Mouse (Mus musculus) B cell, adult 67 days (primary cell): Measurements from ENCODE around the gene Olfr1291-ps1. TPM values are rescaled to one million over a fixed set of nuclear protein-coding genes. Genes with fewer than 3 reads are reported as not detected.

Experiments used
- total RNA-seq, 2 experiments: library from RNA; stranded (reverse); gene quantifications; 4 replicates each; pipeline ENCODE4 v1.2.4; 2023

Gene Olfr1291-ps1
- not detected for total RNA-seq

GRCm38 (mm10) chr2:111496880-111497279 lies at the start of gene Olfr1291-ps1:
TSS of gene Olfr1291-ps1 (plus strand) at chr2:111497180.

GRCm38 (mm10) chr2:111448842-111449241 lies 48.1 kb upstream of the Olfr1291-ps1 start, which contains the start of gene Olfr1287:
TSS of gene Olfr1287 (plus strand) at chr2:111449142.

GRCm38 (mm10) chr2:111473801-111474200 lies 23.2 kb upstream of the Olfr1291-ps1 start, which contains the start of gene Olfr1288:
TSS of gene Olfr1288 (plus strand) at chr2:111474101.

GRCm38 (mm10) chr2:111480519-111480918 lies 16.5 kb upstream of the Olfr1291-ps1 start, which contains the start of gene Olfr1289:
TSS of gene Olfr1289 (plus strand) at chr2:111480819.

GRCm38 (mm10) chr2:111493729-111494128 lies 3.3 kb upstream of the Olfr1291-ps1 start, which contains the start of gene Olfr1290:
TSS of gene Olfr1290 (minus strand) at chr2:111493829.

GRCm38 (mm10) chr2:111524903-111525302 lies 27.9 kb downstream of the Olfr1291-ps1 start, which contains the start of gene Olfr1293-ps:
TSS of gene Olfr1293-ps (plus strand) at chr2:111525203.

GRCm38 (mm10) chr2:111540191-111540590 lies 43.2 kb downstream of the Olfr1291-ps1 start, which contains the start of gene Olfr1294:
TSS of gene Olfr1294 (minus strand) at chr2:111540291.

Other genes starting within 250 kb of the Olfr1291-ps1 start
- not detected for gene Olfr1276, start 242.7 kb upstream of the Olfr1291-ps1 start, total RNA-seq
- not detected for gene Olfr1277, start 223.1 kb upstream of the Olfr1291-ps1 start, total RNA-seq
- not detected for gene Olfr1278, start 207.0 kb upstream of the Olfr1291-ps1 start, total RNA-seq
- gene Olfr1279, start 196.5 kb upstream of the Olfr1291-ps1 start, total RNA-seq = not detected
- not detected for gene Olfr1280, start 183.2 kb upstream of the Olfr1291-ps1 start, total RNA-seq
- not detected for gene Olfr1281, start 170.7 kb upstream of the Olfr1291-ps1 start, total RNA-seq
- gene Olfr1282, start 161.1 kb upstream of the Olfr1291-ps1 start, total RNA-seq = not detected
- gene Olfr1283, start 130.4 kb upstream of the Olfr1291-ps1 start, total RNA-seq = not detected
- gene Olfr1284, start 121.7 kb upstream of the Olfr1291-ps1 start, total RNA-seq = not detected
- not detected for gene Olfr1286, start 74.1 kb upstream of the Olfr1291-ps1 start, total RNA-seq
- gene Olfr1287, start 48.0 kb upstream of the Olfr1291-ps1 start, total RNA-seq = not detected
- not detected for gene Olfr1288, start 23.1 kb upstream of the Olfr1291-ps1 start, total RNA-seq
- not detected for gene Olfr1289, start 16.4 kb upstream of the Olfr1291-ps1 start, total RNA-seq
- gene Olfr1290, start 3.4 kb upstream of the Olfr1291-ps1 start, total RNA-seq = not detected
- not detected for gene Olfr1293-ps, start 28.0 kb downstream of the Olfr1291-ps1 start, total RNA-seq
- gene Olfr1294, start 43.1 kb downstream of the Olfr1291-ps1 start, total RNA-seq = not detected
- not detected for gene Olfr1295, start 72.5 kb downstream of the Olfr1291-ps1 start, total RNA-seq
- gene Olfr1297, start 129.3 kb downstream of the Olfr1291-ps1 start, total RNA-seq = not detected
- not detected for gene Olfr1298, start 152.0 kb downstream of the Olfr1291-ps1 start, total RNA-seq
- gene Olfr1299, start 164.2 kb downstream of the Olfr1291-ps1 start, total RNA-seq = not detected